Mouse (Mus musculus) heart, adult 2 months (tissue): ENCODE results near the gene Cmpk2.

ENCODE experiments used
- CTCF ChIP-seq: fragments of 200-600 bp; IDR thresholded peaks from 2 replicates; pipeline ENCODE4 v1.8.1; 2022; ENCODE audit warnings: antibody characterized with exemption, mild to moderate bottlenecking, moderate library complexity
- POLR2A ChIP-seq: fragments of 200-500 bp; IDR thresholded peaks from 2 replicates; pipeline ENCODE4 v1.6.1; 2011; ENCODE audit warnings: mild to moderate bottlenecking, low read depth, low read length, control low read depth; ENCODE audit not compliant: insufficient read depth

DNA sequence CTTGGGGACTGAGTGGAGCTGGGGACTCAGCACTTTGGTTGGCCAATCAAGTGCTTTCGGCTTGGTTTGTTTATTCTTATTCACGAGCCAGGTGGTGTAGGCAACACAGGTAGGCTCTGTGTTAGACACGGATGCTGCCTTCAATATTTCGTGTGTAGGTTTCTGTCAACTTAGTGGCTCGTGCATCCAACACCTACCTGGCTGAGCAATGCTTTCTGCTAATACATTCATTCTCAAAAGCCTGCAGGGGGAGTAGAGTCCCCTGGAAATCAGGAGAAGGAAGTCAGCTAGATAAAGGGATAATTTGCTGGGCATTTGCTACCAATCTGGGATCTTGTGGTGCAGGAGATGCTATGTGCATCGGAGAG is 1.0 kb downstream of the Cmpk2 start:
- peak; percentile 23; the same call in 1 of the 2 replicates for TF ChIP-seq CTCF
- TF ChIP-seq POLR2A: no peak
